23 mouse cellular contexts compared by ENCODE assay signal in genomic region chr2:168123652-168124051, GRCm38 (mm10). TPM values are rescaled to one million over a fixed set of nuclear protein-coding genes. Genes with fewer than 3 reads are reported as not detected.
A peak's percentile ranks its signal among the peaks of the same experiment; 100 is the strongest.
DNase-seq lines count a peak whose midpoint lies in the region; ATAC-seq and TF ChIP-seq lines count a peak whose summit lies in the region.
"Had no signal": no experiment of that assay in that cellular context is flagged by ENCODE, and none has a peak within 500 bp of the region (broad histone marks: within the 10 kb centered on the region; RNA-seq: fewer than 3 reads in every experiment).

No protein-coding gene starts in this region.

- no peak for DNase-seq in heart, postnatal 10 days
- no peak for DNase-seq in kidney, postnatal 10 days
- peak; percentile 49 for DNase-seq in midbrain, embryonic 11.5 days (ENCODE audit: low spot score, missing footprints)
- no peak for DNase-seq in midbrain, postnatal 0 days (ENCODE audit: low spot score)
- DNase-seq in testis, postnatal 14 days (ENCODE audit: low spot score): peak; percentile 73
- DNase-seq: B cell, adult 2 months; cerebellum, adult 2 months; cerebellum, postnatal 25 days; forebrain, postnatal 0 days; kidney, adult 2 months; lung, embryonic 14.5 days; thymus, adult 2 months had no signal

- no peak overlapping the region for H3K4me2 ChIP-seq in heart, embryonic 12.5 days
- H3K4me2 ChIP-seq in kidney, embryonic 15.5 days: no peak overlapping the region
- no peak overlapping the region for H3K4me2 ChIP-seq in midbrain, embryonic 11.5 days
- H3K4me2 ChIP-seq in midbrain, postnatal 0 days (ENCODE audit: low read depth, low read length, poor library complexity, severe bottlenecking): no peak overlapping the region
- H3K4me2 ChIP-seq: embryonic facial prominence, embryonic 12.5 days; hindbrain, embryonic 14.5 days; lung, embryonic 14.5 days; midbrain, embryonic 13.5 days had no signal

- no peaks in the 10 kb centered on the region for H3K9me3 ChIP-seq in heart, embryonic 12.5 days (replicated peaks)
- no peaks in the 10 kb centered on the region for H3K9me3 ChIP-seq in kidney, embryonic 15.5 days (replicated peaks)
- H3K9me3 ChIP-seq in midbrain, embryonic 11.5 days (ENCODE audit: control insufficient read depth, low read length): no peaks in the 10 kb centered on the region
- no peaks in the 10 kb centered on the region for H3K9me3 ChIP-seq in midbrain, postnatal 0 days (ENCODE audit: low read length)
- H3K9me3 ChIP-seq: embryonic facial prominence, embryonic 12.5 days; midbrain, embryonic 13.5 days had no signal

- 77% methylated on average over 6 of the region's 6 CpGs for WGBS in heart, embryonic 12.5 days
- WGBS in kidney, embryonic 15.5 days: 57% methylated on average over 6 of the region's 6 CpGs
- 92% methylated on average over 6 of the region's 6 CpGs for WGBS in midbrain, embryonic 11.5 days
- 84% methylated on average over 6 of the region's 6 CpGs for WGBS in midbrain, postnatal 0 days

- H3K27me3 ChIP-seq in heart, embryonic 12.5 days (replicated peaks): peaks cover 4% of the 10 kb centered on the region; the same call in 1 of the 2 replicates
- H3K27me3 ChIP-seq in kidney, embryonic 15.5 days: no peaks in the 10 kb centered on the region
- no peaks in the 10 kb centered on the region for H3K27me3 ChIP-seq in midbrain, embryonic 11.5 days (ENCODE audit: control insufficient read depth, insufficient read depth, low read length)
- H3K27me3 ChIP-seq in midbrain, postnatal 0 days (ENCODE audit: insufficient read depth, low read length): no peaks in the 10 kb centered on the region
- H3K27me3 ChIP-seq: CH12.LX; embryonic facial prominence, embryonic 12.5 days; Patski had no signal

- H3K4me1 ChIP-seq in heart, embryonic 12.5 days (replicated peaks): peaks cover 36% of the 10 kb centered on the region
- peaks cover 33% of the 10 kb centered on the region for H3K4me1 ChIP-seq in kidney, embryonic 15.5 days
- H3K4me1 ChIP-seq in midbrain, embryonic 11.5 days (ENCODE audit: control insufficient read depth, insufficient read depth, low read length): peaks cover 11% of the 10 kb centered on the region
- no peaks in the 10 kb centered on the region for H3K4me1 ChIP-seq in midbrain, postnatal 0 days (ENCODE audit: insufficient read depth, low read length)

- ATAC-seq in heart, embryonic 12.5 days (ENCODE audit: insufficient number of reproducible peaks, low FRiP score): no peak
- no peak for ATAC-seq in kidney, embryonic 15.5 days (replicated peaks; ENCODE audit: low FRiP score)
- ATAC-seq in midbrain, embryonic 11.5 days (ENCODE audit: low FRiP score): no peak
- ATAC-seq in midbrain, postnatal 0 days (ENCODE audit: low FRiP score): no peak
- ATAC-seq: forebrain, postnatal 0 days; inflammation-experienced regulatory T-cells, adult 6 months; midbrain, embryonic 13.5 days; Patski had no signal

- no peak for TF ChIP-seq CTCF in midbrain, postnatal 0 days (IDR thresholded peaks at IDR 0.05)

- H3K4me3 ChIP-seq in heart, embryonic 12.5 days: no peak overlapping the region
- no peak overlapping the region for H3K4me3 ChIP-seq in kidney, embryonic 15.5 days (replicated peaks)
- H3K4me3 ChIP-seq in midbrain, embryonic 11.5 days (ENCODE audit: low read depth, low read length): no peak overlapping the region
- H3K4me3 ChIP-seq in midbrain, postnatal 0 days (ENCODE audit: low read depth, low read length): no peak overlapping the region
- H3K4me3 ChIP-seq: embryonic facial prominence, embryonic 12.5 days; layer of hippocampus, adult 2 months; midbrain, embryonic 13.5 days had no signal

- H3K27ac ChIP-seq in heart, embryonic 12.5 days (ENCODE audit: poor library complexity, severe bottlenecking): peak overlapping the region; percentile 75; the same call in 1 of the 2 replicates
- H3K27ac ChIP-seq in kidney, embryonic 15.5 days: peak overlapping the region; percentile 63
- H3K27ac ChIP-seq in midbrain, embryonic 11.5 days (ENCODE audit: low read depth, low read length): no peak overlapping the region
- no peak overlapping the region for H3K27ac ChIP-seq in midbrain, postnatal 0 days (ENCODE audit: low read depth, low read length)
- H3K27ac ChIP-seq: embryonic facial prominence, embryonic 12.5 days; hindbrain, embryonic 14.5 days; layer of hippocampus, adult 2 months; liver, embryonic 14.5 days; midbrain, embryonic 13.5 days had no signal

- intact Hi-C loops in heart, postnatal 10 days (cut with DNase I): no loop called here

- H3K36me3 ChIP-seq in heart, embryonic 12.5 days: no peaks in the 10 kb centered on the region
- no peaks in the 10 kb centered on the region for H3K36me3 ChIP-seq in kidney, embryonic 15.5 days
- H3K36me3 ChIP-seq in midbrain, embryonic 11.5 days (ENCODE audit: control insufficient read depth, insufficient read depth, low read length): no peaks in the 10 kb centered on the region
- no peaks in the 10 kb centered on the region for H3K36me3 ChIP-seq in midbrain, postnatal 0 days (ENCODE audit: insufficient read depth, low read length)
- H3K36me3 ChIP-seq: embryonic facial prominence, embryonic 12.5 days; G1E; midbrain, embryonic 13.5 days had no signal

- no peak overlapping the region for H3K9ac ChIP-seq in heart, embryonic 12.5 days
- H3K9ac ChIP-seq in kidney, embryonic 15.5 days: no peak overlapping the region
- no peak overlapping the region for H3K9ac ChIP-seq in midbrain, embryonic 11.5 days (ENCODE audit: low read length)
- H3K9ac ChIP-seq in midbrain, postnatal 0 days (replicated peaks; ENCODE audit: low read length, poor library complexity, severe bottlenecking): no peak overlapping the region
- H3K9ac ChIP-seq: embryonic facial prominence, embryonic 12.5 days; forebrain, postnatal 0 days; hindbrain, embryonic 14.5 days; liver, embryonic 14.5 days; lung, embryonic 14.5 days; midbrain, embryonic 13.5 days had no signal

RNA-seq across cellular contexts. Expression of gene Pard6b, which starts 42.8 kb away (rescaled TPM):
- polyA plus RNA-seq in heart, embryonic 12.5 days (2016; fragmentation: Nextera tagmentation; extraction: Ambion mirVana): 13.0 and 13.2 TPM in 2 replicates
- total RNA-seq in heart, postnatal 10 days (2021): 1 to 10 TPM; 3.4 to 4.9 TPM
- 19.0 and 20.4 TPM in 2 replicates for polyA plus RNA-seq in kidney, embryonic 15.5 days (2015; fragmentation: Nextera tagmentation; extraction: Ambion mirVana)
- polyA plus RNA-seq in midbrain, embryonic 11.5 days (2014; fragmentation: Nextera tagmentation; extraction: Ambion mirVana): 6.5 and 8.0 TPM in 2 replicates
- total RNA-seq in midbrain, postnatal 0 days (2014; rRNA removed): 6.6 and 6.8 TPM in 2 replicates
- 3.9 and 5.1 TPM in 2 replicates for polyA plus RNA-seq in midbrain, postnatal 0 days (2015; fragmentation: Nextera tagmentation; extraction: Ambion mirVana)

Comparison
In these comparisons a context has a peak if more than half of its experiments do, and no peak if none do; other contexts are left out.
1. DNase-seq: peak in midbrain, embryonic 11.5 days (single experiment) and testis, postnatal 14 days (single experiment); none in heart, postnatal 10 days (0 of 2), kidney, postnatal 10 days (single experiment) and midbrain, postnatal 0 days (single experiment).
2. H3K27ac ChIP-seq: peak in heart, embryonic 12.5 days (single experiment) and kidney, embryonic 15.5 days (single experiment); none in midbrain, embryonic 11.5 days (single experiment) and midbrain, postnatal 0 days (single experiment).